Mouse (Mus musculus) kidney, embryonic 16.5 days (tissue): ENCODE results near the gene Uckl1. TPM values are rescaled to one million over a fixed set of nuclear protein-coding genes. Genes with fewer than 3 reads are reported as not detected.

ENCODE experiments used
- ATAC-seq: fragments of 200-750 bp; cut with Nextera tagmentation; 2 replicates; pipeline ENCODE4 v1.8.0; 2017; ENCODE audit warnings: moderate TSS enrichment; ENCODE audit not compliant: low FRiP score, low TSS enrichment
- H3K27ac ChIP-seq: fragments of 300-500 bp; sonication (generic); 2 replicates; pipeline ENCODE4 v1.5.1; 2014; ENCODE audit warnings: low read length
- H3K27me3 ChIP-seq: fragments of 300-500 bp; sonication (generic); 2 replicates; pipeline ENCODE4 v1.6.1; 2014; ENCODE audit warnings: low read length, control low read depth, mixed read lengths; ENCODE audit not compliant: insufficient read depth
- H3K36me3 ChIP-seq: fragments of 300-500 bp; sonication (generic); 2 replicates; pipeline ENCODE4 v1.6.1; 2014; ENCODE audit warnings: low read length, control low read depth, mixed read lengths; ENCODE audit not compliant: insufficient read depth
- H3K4me1 ChIP-seq: fragments of 300-500 bp; sonication (generic); 2 replicates; pipeline ENCODE4 v1.6.1; 2014; ENCODE audit warnings: low read length, control low read depth, mixed read lengths; ENCODE audit not compliant: insufficient read depth
- H3K4me2 ChIP-seq: fragments of 300-500 bp; sonication (generic); replicated peaks from 2 replicates; pipeline ENCODE4 v1.6.1; 2014; ENCODE audit warnings: low read depth, low read length
- H3K4me3 ChIP-seq: fragments of 300-500 bp; sonication (generic); 2 replicates; pipeline ENCODE4 v1.5.1; 2014; ENCODE audit warnings: mild to moderate bottlenecking, low read length
- H3K9ac ChIP-seq: fragments of 300-500 bp; sonication (generic); replicated peaks from 2 replicates; pipeline ENCODE4 v1.6.1; 2014; ENCODE audit warnings: low read length
- H3K9me3 ChIP-seq: fragments of 300-500 bp; sonication (generic); 2 replicates; pipeline ENCODE4 v1.6.1; 2016; ENCODE audit warnings: low read length, control low read depth
- WGBS: fragments of 180-500 bp; shearing (Covaris S2); extraction: QIAGEN DNeasy Blood & Tissue Kit; methylation state at CpG from one replicate; pipeline ENCODE4 v1.1.7; 2014; 5-methylcytosine and 5-hydroxymethylcytosine counted together
- polyA plus RNA-seq: library from polyadenylated mRNA; unstranded; fragments of >200 nt; fragmentation: Nextera tagmentation; extraction: Ambion mirVana; gene quantifications from 2 replicates; pipeline ENCODE4 v1.2.1, GENCODE M21; 2015

Gene Uckl1
- polyA plus RNA-seq, 1 experiment from 2014 or later: 66.9 TPM

DNA sequence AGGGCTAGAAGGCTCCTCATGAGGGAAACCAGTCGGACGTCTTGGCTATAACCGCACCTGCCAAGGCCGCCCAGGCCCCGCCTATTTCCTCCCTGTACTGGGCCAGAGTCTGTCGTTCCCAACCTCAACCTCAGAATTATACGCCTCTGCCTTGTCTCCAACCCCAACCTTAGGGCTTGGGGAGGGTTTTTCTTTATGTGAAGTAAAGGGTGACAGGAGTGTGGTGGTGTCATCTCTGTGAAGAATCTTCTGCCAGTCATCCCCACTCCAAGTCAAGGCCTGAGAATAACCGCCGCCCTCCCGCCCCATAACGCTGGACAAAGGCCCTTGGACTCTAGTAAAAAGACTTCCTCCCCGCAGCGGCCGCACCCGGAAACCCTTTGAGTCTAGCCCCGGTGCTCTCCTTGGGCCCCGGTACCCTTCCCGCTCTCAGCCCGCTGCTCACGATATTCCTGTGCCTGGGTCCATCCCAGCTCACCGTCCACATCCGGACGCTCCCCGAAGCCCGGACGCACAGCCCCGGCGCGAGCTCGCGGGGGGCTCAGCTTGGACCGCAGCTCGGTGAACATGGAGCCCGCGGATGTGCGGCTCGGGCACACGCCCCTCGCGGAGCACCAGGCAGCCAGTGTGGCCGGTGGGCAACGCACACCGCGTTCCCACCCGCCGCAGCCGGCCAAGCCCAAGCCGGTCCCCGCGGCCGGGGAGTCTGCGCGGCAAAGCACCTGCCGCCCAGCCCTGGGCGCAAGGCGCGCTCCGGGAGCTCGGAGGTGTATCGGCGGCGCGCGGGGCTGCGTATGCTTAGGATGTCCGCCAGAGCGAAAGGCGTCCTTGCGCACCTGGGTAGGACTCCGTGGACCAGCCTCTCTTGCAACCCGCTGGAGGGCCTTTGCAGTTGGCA lies 14.0 kb upstream of the Uckl1 start, which contains the start of gene Samd10:
Gene Samd10, minus strand, starts transcription at position 759 of the 898 bp plus-strand sequence.
- Histone ChIP-seq H3K27ac (peak within 1 kb of the TSS; percentile 89), H3K4me2 (peak within 1 kb of the TSS; percentile 83), H3K4me1 (peaks cover 27% of the 10 kb centered on the region), H3K9me3 (no peaks in the 10 kb centered on the region), H3K27me3 (no peaks in the 10 kb centered on the region; the same call in 1 of the 2 replicates), H3K4me3 (peak within 1 kb of the TSS; percentile 63), H3K9ac (peak within 1 kb of the TSS; percentile 87), H3K36me3 (peaks cover 5% of the 10 kb centered on the region; the same call in 1 of the 2 replicates)
- peak; percentile 29 for ATAC-seq
- 2% methylated on average over 68 of the region's 71 CpGs for WGBS

DNA sequence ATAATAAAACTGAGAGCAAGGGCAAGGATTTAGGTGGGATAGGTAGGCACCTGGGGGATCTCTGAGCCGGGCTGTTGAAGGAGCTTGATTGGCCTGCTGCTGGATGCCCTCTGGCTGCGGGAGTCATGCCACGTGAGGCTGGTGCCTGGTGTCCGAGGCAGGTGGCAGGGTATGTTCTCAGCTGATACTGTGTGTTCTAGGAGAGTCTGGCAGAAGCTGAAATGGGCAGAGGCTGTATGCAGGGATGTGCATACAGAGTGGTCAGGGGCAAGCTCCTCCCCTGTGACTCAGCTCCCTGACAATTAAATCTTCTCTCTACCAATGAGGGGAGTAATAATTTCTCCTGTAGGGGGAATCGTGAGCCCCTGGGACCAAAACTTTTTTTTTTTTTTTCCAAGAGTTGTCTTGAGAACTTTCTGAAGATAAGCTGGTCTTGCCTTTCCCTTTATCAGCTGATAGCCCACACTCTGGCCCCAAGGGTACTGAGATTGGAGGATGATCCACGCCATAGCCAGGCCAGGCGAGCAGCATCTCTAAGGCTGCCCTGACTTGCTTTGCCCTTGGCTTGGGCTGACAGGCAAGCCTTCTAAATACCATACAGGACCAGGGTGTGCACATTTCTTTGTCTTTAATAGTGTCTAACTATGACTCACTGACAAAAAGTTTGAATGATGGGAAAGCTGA lies 12.8 kb upstream of the Uckl1 start:
- no peaks in the 10 kb centered on the region for H3K9me3 ChIP-seq
- 65% methylated on average over 7 of the region's 7 CpGs for WGBS
- no peaks in the 10 kb centered on the region; the same call in 1 of the 2 replicates for H3K27me3 ChIP-seq
- peaks cover 5% of the 10 kb centered on the region; the same call in 1 of the 2 replicates for H3K36me3 ChIP-seq
- H3K9ac ChIP-seq: no peak overlapping the region
- peaks cover 33% of the 10 kb centered on the region for H3K4me1 ChIP-seq
- no peak for ATAC-seq
- H3K4me2 ChIP-seq: peak overlapping the region; percentile 83; the same call in 1 of the 2 replicates
- H3K4me3 ChIP-seq: no peak overlapping the region
- H3K27ac ChIP-seq: no peak overlapping the region

DNA sequence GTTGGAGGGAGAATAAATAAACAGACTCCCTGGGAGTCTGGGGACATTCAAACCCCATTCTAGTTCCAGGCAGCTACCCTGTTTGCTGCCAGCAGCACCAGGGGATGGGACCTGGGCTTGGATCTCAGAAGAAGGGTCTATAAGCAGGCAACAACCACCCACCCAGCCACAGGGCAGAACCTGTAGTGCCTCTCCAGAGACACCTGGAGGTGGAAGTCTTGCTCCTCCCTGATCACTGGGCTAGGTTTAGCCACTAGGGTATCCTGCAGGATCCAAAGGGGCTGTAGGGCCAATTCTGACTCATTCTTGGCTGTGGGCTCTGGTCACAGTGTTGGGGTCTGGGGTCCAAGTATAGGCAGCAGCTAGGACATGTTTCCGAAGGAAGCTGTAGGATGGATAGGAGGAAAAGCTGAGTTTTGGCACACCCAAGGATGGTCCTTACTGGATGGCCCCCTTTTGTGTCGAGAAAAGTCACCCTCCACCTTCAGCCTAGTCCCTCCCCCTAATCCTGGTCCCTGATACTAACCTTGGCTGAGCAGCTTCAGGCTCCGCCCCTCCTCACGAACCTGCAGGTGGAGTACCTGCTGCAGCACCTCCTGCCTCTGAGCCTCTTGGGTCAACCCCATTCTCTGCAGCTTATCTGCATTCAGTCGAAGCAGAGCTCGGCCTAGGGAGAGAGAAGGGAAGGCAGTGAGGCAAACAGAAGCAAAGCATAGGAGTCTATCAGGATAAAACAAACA lies 11.7 kb upstream of the Uckl1 start:
- H3K9ac ChIP-seq: no peak overlapping the region
- H3K4me1 ChIP-seq: peaks cover 29% of the 10 kb centered on the region
- H3K27ac ChIP-seq: no peak overlapping the region
- H3K4me3 ChIP-seq: no peak overlapping the region
- WGBS: 59% methylated on average over 6 of the region's 6 CpGs
- no peaks in the 10 kb centered on the region for H3K9me3 ChIP-seq
- no peaks in the 10 kb centered on the region; the same call in 1 of the 2 replicates for H3K27me3 ChIP-seq
- ATAC-seq: no peak
- peaks cover 5% of the 10 kb centered on the region; the same call in 1 of the 2 replicates for H3K36me3 ChIP-seq
- H3K4me2 ChIP-seq: no peak overlapping the region

DNA sequence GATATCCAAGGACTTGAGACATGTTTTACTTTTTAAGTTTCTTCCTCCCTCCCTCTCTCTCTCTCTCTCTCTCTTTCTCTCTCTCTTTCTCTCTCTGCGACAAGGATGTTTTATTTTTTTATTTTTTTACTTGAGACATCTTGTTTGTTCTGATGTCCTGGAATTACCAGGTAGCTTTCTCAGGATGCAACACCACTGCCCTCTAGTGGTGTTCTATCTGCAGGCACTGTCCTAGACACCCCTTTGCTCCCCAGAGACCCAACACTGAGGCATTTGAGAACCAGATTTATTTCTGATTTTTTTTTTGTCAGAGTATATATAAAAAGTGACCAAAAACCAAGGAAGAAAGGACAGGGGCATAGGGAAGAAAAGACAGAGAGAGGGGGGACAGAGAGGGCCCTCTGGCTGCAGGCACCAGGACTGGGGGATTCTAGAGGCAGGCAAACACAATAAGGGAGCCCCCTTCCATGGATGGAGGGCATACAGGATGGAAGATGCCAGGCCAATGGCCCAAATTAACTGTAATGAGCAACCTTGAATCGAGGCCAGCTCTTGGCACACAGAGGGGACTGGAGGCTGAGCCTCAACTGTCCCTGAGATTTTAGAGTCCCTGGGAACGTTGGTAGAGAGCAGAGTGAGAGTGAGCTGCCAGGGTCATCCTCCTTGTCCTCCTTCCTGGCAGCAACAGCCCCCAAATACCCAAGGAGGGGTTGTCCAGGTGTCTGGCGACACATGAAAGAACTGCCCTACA lies 10.4 kb upstream of the Uckl1 start:
- no peak overlapping the region for H3K9ac ChIP-seq
- H3K36me3 ChIP-seq: peaks cover 9% of the 10 kb centered on the region; the same call in 1 of the 2 replicates
- no peak overlapping the region for H3K27ac ChIP-seq
- no peak for ATAC-seq
- H3K27me3 ChIP-seq: no peaks in the 10 kb centered on the region; the same call in 1 of the 2 replicates
- peaks cover 30% of the 10 kb centered on the region for H3K4me1 ChIP-seq
- WGBS: 56% methylated on average over 4 of the region's 4 CpGs
- no peak overlapping the region for H3K4me2 ChIP-seq
- no peaks in the 10 kb centered on the region for H3K9me3 ChIP-seq
- no peak overlapping the region for H3K4me3 ChIP-seq

DNA sequence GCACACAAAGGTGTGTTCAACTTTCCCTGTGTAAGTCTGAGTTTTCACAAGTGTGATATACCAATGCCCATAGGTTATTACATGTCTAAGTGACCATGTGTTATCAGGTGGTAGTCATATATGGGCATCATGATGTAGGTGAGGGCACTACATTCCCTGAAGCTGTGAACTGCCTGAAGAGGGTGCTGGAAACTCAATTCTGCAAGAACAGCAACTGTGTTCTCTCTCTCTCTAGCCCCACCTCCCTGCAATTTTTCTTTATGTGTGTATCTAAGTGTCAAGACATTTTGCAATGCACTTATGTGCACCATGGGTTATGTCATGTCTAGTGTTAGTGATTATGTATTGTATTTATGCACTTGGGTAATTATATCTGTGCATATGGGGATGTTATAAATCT lies 9.2 kb upstream of the Uckl1 start:
- H3K4me2 ChIP-seq: no peak overlapping the region
- ATAC-seq: no peak
- H3K4me3 ChIP-seq: no peak overlapping the region
- H3K9me3 ChIP-seq: no peaks in the 10 kb centered on the region
- H3K27me3 ChIP-seq: no peaks in the 10 kb centered on the region; the same call in 1 of the 2 replicates
- peaks cover 24% of the 10 kb centered on the region for H3K4me1 ChIP-seq
- H3K36me3 ChIP-seq: peaks cover 18% of the 10 kb centered on the region
- H3K9ac ChIP-seq: no peak overlapping the region
- no peak overlapping the region for H3K27ac ChIP-seq

DNA sequence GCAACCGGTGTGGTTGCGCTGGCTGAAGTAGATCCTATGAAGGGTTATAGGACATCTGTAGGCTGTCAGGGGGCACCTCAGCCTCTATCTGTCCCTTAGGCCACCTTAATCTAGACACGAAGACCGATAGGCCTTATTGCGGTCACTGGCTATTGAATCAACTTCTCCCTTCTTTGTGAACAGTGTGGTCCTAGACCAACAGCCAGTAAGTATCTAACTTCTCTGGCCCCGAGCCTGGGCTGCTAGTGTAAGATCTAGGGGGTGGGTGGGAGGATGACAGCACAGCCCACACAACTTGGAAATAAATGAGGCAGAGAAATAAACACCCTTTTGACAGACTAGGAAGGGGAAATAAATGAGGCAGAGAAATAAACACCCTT lies 8.3 kb upstream of the Uckl1 start:
- 4% methylated on average over 6 of the region's 6 CpGs for WGBS
- peak; percentile 50 for ATAC-seq
- Histone ChIP-seq H3K9ac (peak overlapping the region; percentile 95), H3K4me2 (peak overlapping the region; percentile 81), H3K4me3 (peak overlapping the region; percentile 96), H3K27me3 (no peaks in the 10 kb centered on the region), H3K36me3 (peaks cover 27% of the 10 kb centered on the region), H3K4me1 (peaks cover 20% of the 10 kb centered on the region), H3K9me3 (no peaks in the 10 kb centered on the region), H3K27ac (peak overlapping the region; percentile 93)

DNA sequence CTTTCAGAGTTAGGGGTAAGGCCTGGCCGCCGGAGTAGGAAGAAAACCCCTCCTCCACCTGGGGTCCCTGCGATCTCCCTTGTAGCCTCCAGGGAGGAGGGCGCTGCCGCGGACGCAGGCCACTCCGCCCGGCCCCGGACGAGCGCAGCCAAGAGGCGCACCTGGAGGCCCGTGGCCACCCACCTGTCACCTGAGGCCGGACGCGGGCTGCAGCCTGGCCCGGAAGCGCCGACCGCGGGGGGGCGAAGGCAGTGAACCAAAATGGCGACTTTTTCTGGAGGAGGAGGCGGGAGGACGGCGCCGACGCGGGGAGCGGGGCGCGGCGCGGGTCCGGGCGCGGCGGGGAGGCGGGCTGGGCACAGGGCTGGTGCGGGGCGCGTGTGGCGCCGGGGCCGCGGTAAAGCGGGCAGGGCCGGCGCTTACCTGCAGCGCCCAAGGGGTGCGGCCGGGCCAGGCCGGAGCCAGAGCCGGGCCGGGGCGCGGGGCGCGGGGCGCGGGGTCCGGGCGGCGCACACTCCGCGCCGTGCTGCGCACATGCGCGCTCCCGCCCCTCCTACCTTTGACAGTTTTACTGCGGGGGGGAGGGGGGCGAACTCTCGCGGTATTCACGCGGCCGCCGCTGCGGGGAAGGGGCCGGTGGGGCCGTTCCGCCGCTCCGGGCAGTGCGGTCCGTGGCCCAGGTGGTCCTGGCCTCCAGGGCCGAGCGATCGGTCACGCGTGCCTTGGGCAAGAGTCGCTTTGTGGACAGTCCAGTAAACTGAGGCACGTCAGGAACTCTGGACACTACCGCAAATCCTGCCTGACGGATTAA lies 7.7 kb upstream of the Uckl1 start, which contains the start of gene Zfp512b:
Gene Zfp512b, minus strand, starts transcription at position 573 of the 811 bp plus-strand sequence.
- H3K9me3 ChIP-seq: no peaks in the 10 kb centered on the region
- H3K27ac ChIP-seq: peak within 1 kb of the TSS; percentile 93
- peaks cover 18% of the 10 kb centered on the region for H3K4me1 ChIP-seq
- H3K9ac ChIP-seq: peak within 1 kb of the TSS; percentile 95
- under 1% methylated on average over 77 of the region's 97 CpGs for WGBS
- no peaks in the 10 kb centered on the region for H3K27me3 ChIP-seq
- peak; percentile 79 for ATAC-seq
- peak within 1 kb of the TSS; percentile 96 for H3K4me3 ChIP-seq
- peak within 1 kb of the TSS; percentile 81 for H3K4me2 ChIP-seq
- H3K36me3 ChIP-seq: peaks cover 33% of the 10 kb centered on the region

DNA sequence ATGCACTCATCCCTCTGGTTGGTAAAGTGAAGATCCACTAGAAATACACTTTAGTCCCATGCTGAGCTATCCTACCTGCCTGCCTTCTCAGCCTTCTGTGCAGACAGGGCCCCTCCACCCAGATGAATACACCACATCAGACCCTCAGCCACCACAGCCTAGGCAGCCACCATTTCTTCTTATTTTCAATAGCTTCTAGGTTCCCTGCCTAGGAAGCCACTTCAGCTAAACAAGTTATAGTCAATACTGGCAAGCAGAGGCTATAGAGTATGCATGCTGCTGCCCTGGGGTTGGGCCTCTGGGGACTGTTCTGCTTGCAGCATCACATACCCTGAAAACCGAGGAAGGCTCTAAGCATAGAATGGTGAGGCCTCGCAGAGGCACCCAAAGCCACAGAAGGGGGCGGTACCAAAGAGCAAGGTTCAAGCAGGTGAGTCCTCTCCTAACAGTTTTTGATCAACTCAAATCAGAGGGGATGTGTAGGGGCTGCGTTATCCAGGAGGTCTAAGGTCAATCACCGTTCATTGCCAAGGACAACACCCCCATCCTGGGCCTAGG lies 6.9 kb upstream of the Uckl1 start, which contains the start of gene Prpf6:
Gene Prpf6, plus strand, starts transcription at position 341 of the 558 bp plus-strand sequence.
- peak; percentile 32 for ATAC-seq
- H3K4me3 ChIP-seq: peak within 1 kb of the TSS; percentile 96
- peak within 1 kb of the TSS; percentile 93 for H3K27ac ChIP-seq
- no peaks in the 10 kb centered on the region for H3K9me3 ChIP-seq
- H3K4me1 ChIP-seq: peaks cover 18% of the 10 kb centered on the region
- WGBS: 13% methylated on average over 5 of the region's 5 CpGs
- peaks cover 40% of the 10 kb centered on the region for H3K36me3 ChIP-seq
- H3K9ac ChIP-seq: peak within 1 kb of the TSS; percentile 95
- H3K27me3 ChIP-seq: no peaks in the 10 kb centered on the region
- H3K4me2 ChIP-seq: peak within 1 kb of the TSS; percentile 81
